Mouse (Mus musculus) intestine, embryonic 14.5 days (tissue): ENCODE measurements around the gene Trim31. TPM values are rescaled to one million over a fixed set of nuclear protein-coding genes. Genes with fewer than 3 reads are reported as not detected.
"Not testable (repeated sequence)": the region's sequence is repeated elsewhere in the genome, so short reads cannot be mapped to it uniquely, and the experiment has no call there.

ENCODE experiments used
- ATAC-seq: fragments of 200-750 bp; cut with Nextera tagmentation; replicated peaks from 2 replicates; pipeline ENCODE4 v1.8.0; 2017; ENCODE audit warnings: low read depth, moderate number of reproducible peaks, moderate TSS enrichment, moderate library complexity; ENCODE audit not compliant: low FRiP score, low TSS enrichment
- DNase-seq: peaks from one replicate; pipeline ENCODE4 v3.0.0-alpha.2; 2018; ENCODE audit warnings: low spot score
- H3K27ac ChIP-seq: fragments of 300-500 bp; sonication (generic); 2 replicates; pipeline ENCODE4 v1.5.1; 2014; ENCODE audit warnings: low read depth, mild to moderate bottlenecking, control low read depth
- H3K27me3 ChIP-seq: fragments of 300-500 bp; sonication (generic); replicated peaks from 2 replicates; pipeline ENCODE4 v1.6.1; 2014; ENCODE audit warnings: low read length, control low read depth; ENCODE audit not compliant: control insufficient read depth, insufficient read depth
- H3K36me3 ChIP-seq: fragments of 300-500 bp; sonication (generic); 2 replicates; pipeline ENCODE4 v1.6.1; 2014; ENCODE audit warnings: low read length, control low read depth; ENCODE audit not compliant: control insufficient read depth, insufficient read depth
- H3K4me1 ChIP-seq: fragments of 300-500 bp; sonication (generic); replicated peaks from 2 replicates; pipeline ENCODE4 v1.6.1; 2014; ENCODE audit warnings: low read length, control low read depth, mixed read lengths; ENCODE audit not compliant: control insufficient read depth, insufficient read depth
- H3K4me2 ChIP-seq: fragments of 300-500 bp; sonication (generic); 2 replicates; pipeline ENCODE4 v1.6.1; 2014; ENCODE audit warnings: low read length
- H3K4me3 ChIP-seq: fragments of 300-500 bp; sonication (generic); 2 replicates; pipeline ENCODE4 v1.5.1; 2014; ENCODE audit warnings: low read depth, low read length, control low read depth, mixed read lengths
- H3K9ac ChIP-seq: fragments of 300-500 bp; sonication (generic); 2 replicates; pipeline ENCODE4 v1.6.1; 2014; ENCODE audit warnings: mild to moderate bottlenecking, low read length
- H3K9me3 ChIP-seq: fragments of 300-500 bp; sonication (generic); 2 replicates; pipeline ENCODE4 v1.6.1; 2016; ENCODE audit warnings: low read length, control low read depth; ENCODE audit not compliant: control insufficient read depth
- WGBS: fragments of 180-500 bp; shearing (Covaris S2); extraction: QIAGEN DNeasy Blood & Tissue Kit; methylation state at CpG from one replicate; pipeline ENCODE4 v1.1.7; 2014; 5-methylcytosine and 5-hydroxymethylcytosine counted together
- polyA plus RNA-seq: library from polyadenylated mRNA; unstranded; fragments of >200 nt; fragmentation: Nextera tagmentation; extraction: Ambion mirVana; gene quantifications from 2 replicates; pipeline ENCODE4 v1.2.1, GENCODE M21; 2014

Trim31 gene
- polyA plus RNA-seq, 1 experiment from 2014 or later = 25.7 TPM

DNA sequence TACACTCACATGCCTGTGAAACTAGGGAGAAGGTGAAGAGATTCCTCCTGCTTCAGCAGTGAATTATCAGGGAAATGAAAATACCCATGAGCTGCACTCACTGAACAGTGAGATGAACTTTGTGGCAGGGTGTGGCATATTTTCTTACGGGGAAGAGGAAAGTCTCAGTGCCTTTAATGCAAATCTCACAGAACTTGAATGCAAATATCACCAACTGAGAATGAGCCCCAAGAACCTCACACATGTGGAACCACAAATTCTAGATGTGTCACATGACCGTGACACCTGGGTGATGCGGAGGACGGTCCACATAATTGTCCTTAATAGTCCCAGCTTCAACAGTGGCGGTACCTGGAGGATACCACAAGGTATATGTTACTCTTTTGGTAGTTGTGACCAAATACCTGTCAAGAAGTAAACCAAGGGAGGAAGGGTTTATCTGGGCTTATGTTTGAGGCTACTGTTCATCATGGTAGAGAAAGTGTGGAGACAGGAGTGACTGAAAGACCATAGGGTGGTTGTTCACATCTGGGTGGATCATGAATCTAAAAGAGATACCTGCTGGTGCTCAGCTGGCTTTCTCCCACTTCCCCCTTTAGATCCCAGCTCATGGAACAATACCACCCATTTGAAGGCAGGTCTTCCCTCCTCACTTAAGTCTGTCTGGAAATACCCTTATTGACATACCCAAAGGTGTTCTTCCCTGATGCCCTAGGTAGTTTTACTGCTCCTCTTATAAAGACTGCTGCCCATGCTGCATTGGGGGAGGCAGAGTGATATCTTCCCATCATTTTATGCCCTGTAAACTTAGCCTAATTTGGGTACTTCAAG lies 7.6 kb upstream of the Trim31 start, which contains the start of gene Trim40:
Gene Trim40, minus strand, starts transcription at position 51 of the 831 bp plus-strand sequence.
- H3K4me1 ChIP-seq = no peaks in the 10 kb centered on the region
- H3K36me3 ChIP-seq = no peaks in the 10 kb centered on the region
- H3K27me3 ChIP-seq = no peaks in the 10 kb centered on the region
- no peak for DNase-seq
- WGBS = 78% methylated on average over 5 of the region's 5 CpGs
- ATAC-seq = no peak
- H3K9ac ChIP-seq = no peak within 1 kb of the TSS
- H3K4me2 ChIP-seq = no peak within 1 kb of the TSS
- no peaks in the 10 kb centered on the region for H3K9me3 ChIP-seq
- H3K27ac ChIP-seq = no peak within 1 kb of the TSS
- H3K4me3 ChIP-seq = no peak within 1 kb of the TSS

DNA sequence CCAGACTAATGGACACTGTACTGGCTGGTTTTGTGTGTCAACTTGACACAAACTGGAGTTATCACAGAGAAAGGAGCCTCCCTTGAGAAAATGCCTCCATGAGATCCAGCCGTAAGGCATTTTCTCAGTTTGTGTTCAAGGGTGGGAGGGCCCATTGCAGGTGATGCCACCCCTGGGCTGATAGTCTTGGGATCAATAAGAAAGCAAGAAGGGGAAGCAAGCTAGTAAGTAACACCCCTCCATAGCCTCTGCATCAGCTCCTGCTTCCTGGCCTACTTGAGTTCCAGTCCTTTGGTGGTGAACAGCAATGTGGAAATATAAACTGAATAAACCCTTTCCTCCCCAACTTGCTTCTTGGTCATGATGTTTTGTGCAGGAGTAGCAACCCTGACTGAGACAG lies 6.4 kb upstream of the Trim31 start:
- not testable (repeated sequence) for H3K36me3 ChIP-seq, H3K4me2 ChIP-seq, H3K27ac ChIP-seq, ATAC-seq, H3K4me3 ChIP-seq, H3K27me3 ChIP-seq, H3K9me3 ChIP-seq, H3K9ac ChIP-seq, H3K4me1 ChIP-seq, DNase-seq
- 87% methylated on average over 1 of the region's 1 CpGs for WGBS

DNA sequence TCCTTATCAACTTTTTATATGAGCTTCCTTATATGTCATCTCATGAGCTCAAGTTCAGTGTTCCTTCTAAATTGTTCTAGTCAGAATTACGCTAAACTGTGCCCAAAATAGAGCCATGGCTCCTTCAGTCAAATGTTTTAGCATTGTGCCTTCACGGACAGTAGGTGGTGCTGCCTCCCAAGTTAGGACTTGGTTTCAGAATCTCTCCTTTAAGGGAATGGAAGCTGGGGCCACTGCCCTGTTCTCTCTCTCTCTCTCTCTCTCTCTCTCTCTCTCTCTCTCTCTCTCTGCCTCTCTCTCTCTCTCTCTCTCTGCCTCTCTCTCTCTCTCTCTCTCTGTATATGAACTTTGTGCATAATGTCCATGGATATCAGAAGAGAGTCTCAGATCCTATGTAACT lies 5.6 kb upstream of the Trim31 start:
- Histone ChIP-seq H3K4me2 (no peak overlapping the region), H3K4me1 (no peaks in the 10 kb centered on the region), H3K27ac (no peak overlapping the region), H3K9ac (no peak overlapping the region), H3K9me3 (no peaks in the 10 kb centered on the region), H3K36me3 (no peaks in the 10 kb centered on the region), H3K27me3 (no peaks in the 10 kb centered on the region), H3K4me3 (no peak overlapping the region)
- WGBS = 13% methylated on average over 2 of the region's 2 CpGs
- ATAC-seq (no peak), DNase-seq (no peak)

DNA sequence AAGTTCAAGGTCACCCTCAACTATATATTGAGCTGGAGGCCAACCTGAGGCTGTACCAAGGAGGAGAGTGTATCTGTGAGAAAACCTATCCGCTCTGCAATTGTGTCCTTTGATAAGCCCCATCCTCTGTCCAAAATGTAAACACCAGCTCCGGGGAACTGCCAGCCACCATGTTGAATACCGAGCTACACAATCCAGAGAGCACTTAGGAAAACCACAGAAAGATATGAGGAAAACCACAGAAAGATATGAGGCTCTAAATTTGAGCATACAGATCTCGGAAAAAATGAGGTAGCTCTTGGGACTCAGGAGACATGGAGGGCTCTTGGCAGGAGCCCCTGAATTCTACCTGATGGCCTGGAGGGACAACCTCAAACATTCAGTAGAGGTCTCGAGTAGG lies 4.5 kb upstream of the Trim31 start:
- Histone ChIP-seq H3K9me3 (no peaks in the 10 kb centered on the region), H3K4me1 (no peaks in the 10 kb centered on the region), H3K27me3 (no peaks in the 10 kb centered on the region), H3K4me3 (no peak overlapping the region), H3K4me2 (no peak overlapping the region), H3K27ac (no peak overlapping the region), H3K36me3 (no peaks in the 10 kb centered on the region), H3K9ac (no peak overlapping the region)
- 53% methylated on average over 5 of the region's 5 CpGs for WGBS
- ATAC-seq = no peak
- no peak for DNase-seq

DNA sequence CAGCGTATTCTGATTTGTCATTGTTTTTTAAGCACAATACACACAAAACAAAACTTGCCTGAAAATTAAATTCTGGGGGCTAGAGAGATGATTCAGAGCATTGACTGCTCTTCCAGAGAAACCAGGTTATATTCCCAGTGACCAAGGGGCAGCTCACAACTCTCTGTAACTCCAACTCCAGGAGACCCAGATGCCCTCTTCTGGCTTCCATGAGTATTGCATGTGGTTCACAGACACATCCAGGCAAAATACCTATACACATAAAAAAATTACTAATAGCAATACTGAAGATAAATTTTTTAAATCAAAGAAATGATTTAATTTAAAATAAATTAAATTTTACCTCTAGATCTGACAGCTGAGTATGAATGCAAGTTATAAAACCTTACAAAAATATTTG lies 1.3 kb upstream of the Trim31 start:
- H3K4me3 ChIP-seq = no peak overlapping the region
- H3K27ac ChIP-seq = peak overlapping the region; percentile 34
- H3K27me3 ChIP-seq = no peaks in the 10 kb centered on the region
- no peak overlapping the region for H3K4me2 ChIP-seq
- no peaks in the 10 kb centered on the region for H3K36me3 ChIP-seq
- H3K4me1 ChIP-seq = no peaks in the 10 kb centered on the region
- ATAC-seq = no peak
- WGBS = 91% methylated on average over 1 of the region's 1 CpGs
- no peaks in the 10 kb centered on the region for H3K9me3 ChIP-seq
- DNase-seq = no peak
- no peak overlapping the region for H3K9ac ChIP-seq

DNA sequence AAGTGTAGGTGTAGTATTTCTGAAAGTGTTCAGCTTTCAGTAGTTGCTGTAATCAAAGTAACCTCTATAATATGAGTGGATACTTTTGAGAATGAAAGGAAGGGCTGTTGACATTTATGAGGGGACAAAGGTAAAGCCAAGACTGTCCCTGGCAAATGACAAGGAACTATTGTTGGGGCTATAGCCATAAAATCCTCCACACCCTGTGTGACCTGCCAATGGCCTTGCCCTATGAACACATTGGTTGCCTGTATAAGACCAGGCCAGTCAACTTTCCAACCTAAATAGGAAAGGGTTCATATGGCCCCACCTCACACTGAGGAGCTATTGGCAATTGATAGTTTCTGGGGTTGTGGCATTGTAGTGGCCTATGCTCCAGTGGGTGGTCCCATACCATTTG lies 853 bp upstream of the Trim31 start:
- no peak overlapping the region for H3K4me3 ChIP-seq

DNA sequence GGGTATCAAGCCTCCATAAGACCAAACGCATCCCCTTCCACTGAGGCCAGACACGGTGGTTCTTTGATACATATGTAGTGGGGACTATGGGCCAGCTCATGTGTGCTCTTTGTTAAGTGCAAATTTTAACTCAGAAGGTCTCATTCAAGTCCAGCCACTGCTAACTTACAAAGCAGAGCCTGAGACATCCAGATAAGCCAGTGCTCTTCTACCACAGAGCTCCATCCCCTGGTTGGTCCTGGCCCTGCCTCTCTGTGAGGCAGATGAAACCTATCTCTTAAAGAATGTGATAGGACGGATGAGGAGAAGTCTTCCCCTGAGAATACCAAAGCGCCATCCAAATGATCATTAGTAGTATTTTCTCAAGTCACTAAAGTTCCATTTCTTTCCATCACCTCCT lies 1.5 kb downstream of the Trim31 start:
- no peak overlapping the region for H3K9ac ChIP-seq
- no peaks in the 10 kb centered on the region for H3K36me3 ChIP-seq
- no peaks in the 10 kb centered on the region for H3K9me3 ChIP-seq
- H3K27me3 ChIP-seq = no peaks in the 10 kb centered on the region
- 83% methylated on average over 4 of the region's 4 CpGs for WGBS
- H3K27ac ChIP-seq = no peak overlapping the region; the same call in 1 of the 2 replicates
- DNase-seq (no peak), ATAC-seq (no peak)
- no peaks in the 10 kb centered on the region for H3K4me1 ChIP-seq
- peak overlapping the region; percentile 32 for H3K4me2 ChIP-seq
- H3K4me3 ChIP-seq = no peak overlapping the region

More for the DNA sequence above, 853 bp upstream of the Trim31 start:
- Histone ChIP-seq H3K9me3 (no peaks in the 10 kb centered on the region), H3K27ac (peak overlapping the region; percentile 73), H3K4me1 (no peaks in the 10 kb centered on the region), H3K4me2 (no peak overlapping the region), H3K36me3 (no peaks in the 10 kb centered on the region), H3K9ac (no peak overlapping the region), H3K27me3 (no peaks in the 10 kb centered on the region)
- ATAC-seq (peak; percentile 80), DNase-seq (no peak)

DNA sequence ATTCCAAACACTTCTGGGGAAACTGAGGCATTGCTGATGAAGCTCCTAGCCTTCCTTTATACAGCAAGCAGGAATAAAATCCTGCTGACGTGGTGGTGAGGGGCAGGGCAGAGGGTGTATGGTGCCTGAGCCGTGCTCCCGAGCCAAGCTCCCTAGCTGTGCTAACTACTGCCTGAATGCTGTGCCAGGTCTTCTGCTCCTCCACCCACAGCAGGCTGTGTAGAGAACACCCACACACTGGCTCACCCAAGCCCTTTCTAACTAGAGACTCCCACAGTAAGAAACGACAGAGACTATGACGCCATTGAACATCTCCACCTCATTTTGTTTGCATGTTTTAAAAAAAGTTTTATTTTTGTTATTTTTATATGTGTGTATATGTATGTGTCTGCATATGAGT lies 2.1 kb downstream of the Trim31 start:
- Histone ChIP-seq H3K9ac (no peak overlapping the region), H3K27ac (no peak overlapping the region), H3K27me3 (no peaks in the 10 kb centered on the region), H3K4me3 (no peak overlapping the region), H3K9me3 (no peaks in the 10 kb centered on the region), H3K36me3 (no peaks in the 10 kb centered on the region), H3K4me1 (no peaks in the 10 kb centered on the region), H3K4me2 (peak overlapping the region; percentile 32; the same call in 1 of the 2 replicates)
- WGBS = 80% methylated on average over 5 of the region's 5 CpGs
- no peak for ATAC-seq
- DNase-seq = no peak

DNA sequence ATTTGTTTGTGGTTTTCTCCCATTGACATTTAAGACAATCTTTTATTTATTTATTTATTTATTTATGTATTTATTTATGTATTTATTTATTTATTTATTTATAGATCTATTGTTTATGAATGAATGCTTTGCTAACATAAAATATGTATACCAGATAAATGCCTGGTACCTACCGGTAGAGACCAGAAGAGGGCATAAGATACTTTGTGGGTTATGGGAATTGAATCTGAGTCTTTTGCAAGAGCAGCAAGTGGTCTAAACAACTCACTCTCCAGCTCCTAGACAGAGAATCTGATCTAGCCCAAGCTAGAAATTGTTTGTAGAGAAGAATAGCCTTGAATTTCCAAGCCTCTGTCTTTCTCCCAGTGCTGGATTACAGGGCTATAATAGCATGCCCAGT lies 2.8 kb downstream of the Trim31 start:
- Histone ChIP-seq H3K4me3 (no peak overlapping the region), H3K4me2 (no peak overlapping the region), H3K27me3 (no peaks in the 10 kb centered on the region), H3K27ac (no peak overlapping the region), H3K36me3 (no peaks in the 10 kb centered on the region), H3K4me1 (no peaks in the 10 kb centered on the region), H3K9ac (no peak overlapping the region), H3K9me3 (no peaks in the 10 kb centered on the region)
- DNase-seq (no peak), ATAC-seq (no peak)
- 28% methylated on average over 1 of the region's 1 CpGs for WGBS
